Mouse (Mus musculus) embryonic facial prominence, embryonic 13.5 days (tissue): ENCODE measurements at regions not wholly inside any gene's neighbourhood (a gene's known extent, or its start where the extent isn't known, plus 50 kb on each side); places are given as distances from the start of the nearest gene placed in this dataset.
"Not testable (repeated sequence)": the region's sequence is repeated elsewhere in the genome, so short reads cannot be mapped to it uniquely, and the experiment has no call there.

ENCODE experiments used
- ATAC-seq: fragments of 200-750 bp; cut with Nextera tagmentation; 2 replicates; pipeline ENCODE4 v1.8.0; 2017; ENCODE audit warnings: low read depth; ENCODE audit not compliant: insufficient number of reproducible peaks, insufficient read depth, low FRiP score, low TSS enrichment
- H3K27ac ChIP-seq: fragments of 300-500 bp; sonication (generic); 2 replicates; pipeline ENCODE4 v1.5.1; 2015; ENCODE audit warnings: moderate library complexity, mild to moderate bottlenecking, inconsistent platforms
- H3K27me3 ChIP-seq: fragments of 300-500 bp; sonication (generic); 2 replicates; pipeline ENCODE4 v1.6.1; 2015; ENCODE audit warnings: mild to moderate bottlenecking, inconsistent platforms
- H3K36me3 ChIP-seq: fragments of 300-500 bp; sonication (generic); 2 replicates; pipeline ENCODE4 v1.6.1; 2015; ENCODE audit warnings: mild to moderate bottlenecking, inconsistent platforms
- H3K4me1 ChIP-seq: fragments of 300-500 bp; sonication (generic); 2 replicates; pipeline ENCODE4 v1.6.1; 2015; ENCODE audit warnings: inconsistent platforms
- H3K4me2 ChIP-seq: fragments of 300-500 bp; sonication (generic); 2 replicates; pipeline ENCODE4 v1.6.1; 2015; ENCODE audit warnings: moderate library complexity, mild to moderate bottlenecking, inconsistent platforms
- H3K4me3 ChIP-seq: fragments of 300-500 bp; sonication (generic); 2 replicates; pipeline ENCODE4 v1.5.1; 2015; ENCODE audit warnings: mild to moderate bottlenecking, inconsistent platforms
- H3K9ac ChIP-seq: fragments of 300-500 bp; sonication (generic); 2 replicates; pipeline ENCODE4 v1.6.1; 2015; ENCODE audit warnings: mild to moderate bottlenecking, inconsistent platforms
- H3K9me3 ChIP-seq: fragments of 300-500 bp; sonication (generic); 2 replicates; pipeline ENCODE4 v1.6.1; 2016; ENCODE audit warnings: inconsistent platforms
- WGBS: fragments of 180-500 bp; shearing (Covaris S2); methylation state at CpG from one replicate; pipeline ENCODE4 v1.1.7; 2015; ENCODE audit warnings: mixed read lengths; 5-methylcytosine and 5-hydroxymethylcytosine counted together

- no peak overlapping the region for H3K27ac ChIP-seq
- H3K9me3 ChIP-seq = no peaks in the 10 kb centered on the region
- H3K9ac ChIP-seq = no peak overlapping the region
- H3K4me2 ChIP-seq = no peak overlapping the region
- H3K27me3 ChIP-seq = no peaks in the 10 kb centered on the region
- H3K36me3 ChIP-seq = no peaks in the 10 kb centered on the region
- H3K4me1 ChIP-seq = no peaks in the 10 kb centered on the region
- no peak overlapping the region for H3K4me3 ChIP-seq
- 75% methylated on average over 1 of the region's 1 CpGs for WGBS
- no peak for ATAC-seq
Observed at GRCm38 (mm10) chr15:24419736-24420135, 993.8 kb downstream of the Basp1 start.

GRCm38 (mm10) chr15:24419186-24419585 is 994.4 kb downstream of the Basp1 start:
- H3K9ac ChIP-seq = no peak overlapping the region
- H3K4me2 ChIP-seq = no peak overlapping the region
- no peaks in the 10 kb centered on the region for H3K9me3 ChIP-seq
- H3K4me3 ChIP-seq = no peak overlapping the region
- 88% methylated on average over 1 of the region's 1 CpGs for WGBS
- H3K36me3 ChIP-seq = no peaks in the 10 kb centered on the region
- no peaks in the 10 kb centered on the region for H3K27me3 ChIP-seq
- no peak overlapping the region for H3K27ac ChIP-seq
- H3K4me1 ChIP-seq = no peaks in the 10 kb centered on the region
- ATAC-seq = no peak

GRCm38 (mm10) chr15:24407691-24408090 is 1005.9 kb downstream of the Basp1 start:
- Histone ChIP-seq H3K27me3 (no peaks in the 10 kb centered on the region), H3K27ac (no peak overlapping the region), H3K9me3 (no peaks in the 10 kb centered on the region), H3K4me3 (no peak overlapping the region), H3K4me1 (no peaks in the 10 kb centered on the region), H3K9ac (no peak overlapping the region), H3K4me2 (no peak overlapping the region), H3K36me3 (no peaks in the 10 kb centered on the region)
- no peak for ATAC-seq
- WGBS = 55% methylated on average over 3 of the region's 3 CpGs

GRCm38 (mm10) chr15:24405305-24405704 is 1008.3 kb downstream of the Basp1 start:
- Histone ChIP-seq H3K9ac (no peak overlapping the region), H3K9me3 (no peaks in the 10 kb centered on the region), H3K4me1 (no peaks in the 10 kb centered on the region), H3K27ac (no peak overlapping the region), H3K4me3 (no peak overlapping the region), H3K4me2 (no peak overlapping the region), H3K36me3 (no peaks in the 10 kb centered on the region), H3K27me3 (no peaks in the 10 kb centered on the region)
- ATAC-seq = no peak
- WGBS = 55% methylated on average over 1 of the region's 1 CpGs

- 76% methylated on average over 2 of the region's 2 CpGs for WGBS
- H3K4me3 ChIP-seq = no peak overlapping the region
- ATAC-seq = no peak
- H3K27me3 ChIP-seq = no peaks in the 10 kb centered on the region
- H3K27ac ChIP-seq = no peak overlapping the region
- no peak overlapping the region for H3K4me2 ChIP-seq
- H3K4me1 ChIP-seq = no peaks in the 10 kb centered on the region
- no peaks in the 10 kb centered on the region for H3K9me3 ChIP-seq
- H3K36me3 ChIP-seq = no peaks in the 10 kb centered on the region
- H3K9ac ChIP-seq = no peak overlapping the region
Observed at GRCm38 (mm10) chr15:24400088-24400487, 1013.5 kb downstream of the Basp1 start.

- Histone ChIP-seq H3K27me3 (no peaks in the 10 kb centered on the region), H3K9me3 (no peaks in the 10 kb centered on the region), H3K36me3 (no peaks in the 10 kb centered on the region), H3K9ac (no peak overlapping the region), H3K27ac (no peak overlapping the region), H3K4me2 (no peak overlapping the region), H3K4me3 (no peak overlapping the region), H3K4me1 (no peaks in the 10 kb centered on the region)
- 82% methylated on average over 8 of the region's 8 CpGs for WGBS
- ATAC-seq = no peak
Observed at GRCm38 (mm10) chr15:24358398-24358797, 1055.2 kb downstream of the Basp1 start.

GRCm38 (mm10) chr15:24348975-24349560 is 1064.5 kb downstream of the Basp1 start:
- Histone ChIP-seq H3K4me2 (no peak overlapping the region), H3K4me1 (no peaks in the 10 kb centered on the region), H3K9ac (no peak overlapping the region), H3K27me3 (no peaks in the 10 kb centered on the region), H3K36me3 (no peaks in the 10 kb centered on the region), H3K4me3 (no peak overlapping the region), H3K27ac (no peak overlapping the region), H3K9me3 (no peaks in the 10 kb centered on the region)
- 79% methylated on average over 1 of the region's 1 CpGs for WGBS
- ATAC-seq = no peak

GRCm38 (mm10) chr15:24335876-24336275 is 1077.7 kb downstream of the Basp1 start:
- H3K9me3 ChIP-seq, H3K9ac ChIP-seq, H3K27ac ChIP-seq, H3K4me3 ChIP-seq, H3K27me3 ChIP-seq, H3K4me2 ChIP-seq, H3K36me3 ChIP-seq, H3K4me1 ChIP-seq, ATAC-seq: not testable (repeated sequence)
- 86% methylated on average over 1 of the region's 1 CpGs for WGBS

- H3K4me1 ChIP-seq, H3K27me3 ChIP-seq, H3K4me3 ChIP-seq, H3K9me3 ChIP-seq, H3K27ac ChIP-seq, H3K36me3 ChIP-seq, H3K4me2 ChIP-seq, ATAC-seq, H3K9ac ChIP-seq: not testable (repeated sequence)
- 81% methylated on average over 3 of the region's 3 CpGs for WGBS
Observed at GRCm38 (mm10) chr15:24303123-24303522, 1110.4 kb downstream of the Basp1 start.

GRCm38 (mm10) chr15:24297236-24297635 is 1116.3 kb downstream of the Basp1 start:
- no peak for ATAC-seq
- Histone ChIP-seq H3K4me2 (no peak overlapping the region), H3K9ac (no peak overlapping the region), H3K4me3 (no peak overlapping the region), H3K4me1 (no peaks in the 10 kb centered on the region), H3K27ac (no peak overlapping the region), H3K9me3 (no peaks in the 10 kb centered on the region), H3K36me3 (no peaks in the 10 kb centered on the region), H3K27me3 (no peaks in the 10 kb centered on the region)

- WGBS = 88% methylated on average over 7 of the region's 7 CpGs
Observed at GRCm38 (mm10) chr15:24296798-24297197, 1116.8 kb downstream of the Basp1 start.

GRCm38 (mm10) chr15:24275100-24275499 is 1138.5 kb downstream of the Basp1 start:
- no peak for ATAC-seq
- Histone ChIP-seq H3K4me2 (no peak overlapping the region), H3K4me3 (no peak overlapping the region), H3K27ac (no peak overlapping the region), H3K9me3 (no peaks in the 10 kb centered on the region), H3K27me3 (no peaks in the 10 kb centered on the region), H3K9ac (no peak overlapping the region), H3K36me3 (no peaks in the 10 kb centered on the region), H3K4me1 (no peaks in the 10 kb centered on the region)
- 76% methylated on average over 5 of the region's 5 CpGs for WGBS

More at GRCm38 (mm10) chr15:24296798-24297197, 1116.8 kb downstream of the Basp1 start:
- H3K27me3 ChIP-seq = no peaks in the 10 kb centered on the region
- H3K9me3 ChIP-seq = no peaks in the 10 kb centered on the region
- H3K4me1 ChIP-seq = no peaks in the 10 kb centered on the region
- H3K27ac ChIP-seq = no peak overlapping the region
- no peak overlapping the region for H3K4me2 ChIP-seq
- H3K4me3 ChIP-seq = no peak overlapping the region
- H3K9ac ChIP-seq = no peak overlapping the region
- H3K36me3 ChIP-seq = no peaks in the 10 kb centered on the region
- ATAC-seq = no peak

GRCm38 (mm10) chr15:24267360-24267759 is 1146.2 kb downstream of the Basp1 start:
- Histone ChIP-seq H3K27ac (no peak overlapping the region), H3K36me3 (no peaks in the 10 kb centered on the region), H3K9ac (no peak overlapping the region), H3K4me1 (no peaks in the 10 kb centered on the region), H3K9me3 (no peaks in the 10 kb centered on the region), H3K4me3 (no peak overlapping the region), H3K27me3 (no peaks in the 10 kb centered on the region), H3K4me2 (no peak overlapping the region)
- ATAC-seq = no peak
